Mouse (Mus musculus): ENCODE results near the gene Phf14. TPM values are rescaled to one million over a fixed set of nuclear protein-coding genes. Genes with fewer than 3 reads are reported as not detected.
"Not testable (repeated sequence)": the region's sequence is repeated elsewhere in the genome, so short reads cannot be mapped to it uniquely, and the experiment has no call there.

Phf14 gene
- total RNA-seq, 2 experiments from 2014 or later: 150 to 158 TPM

GRCm38 (mm10) chr6:12082531-12083216 lies 175.1 kb downstream of the Phf14 start:
- no peak for DNase-seq (ENCODE audit: low spot score in 2 of 2)

GRCm38 (mm10) chr6:12084721-12085120 lies 177.1 kb downstream of the Phf14 start:
- no peak for DNase-seq (ENCODE audit: low spot score in 2 of 2)

GRCm38 (mm10) chr6:12089439-12089992 lies 181.9 kb downstream of the Phf14 start:
- no peak for DNase-seq (ENCODE audit: low spot score in 2 of 2)

- DNase-seq (ENCODE audit: low spot score in 2 of 2): no peak
These were observed 188.1 kb downstream of the Phf14 start for GRCm38 (mm10) chr6:12095716-12096115.

GRCm38 (mm10) chr6:12097125-12097524 lies 189.5 kb downstream of the Phf14 start:
- no peak for DNase-seq (ENCODE audit: low spot score in 2 of 2)

- no peak for DNase-seq (ENCODE audit: low spot score in 2 of 2)
These were observed 197.5 kb downstream of the Phf14 start for GRCm38 (mm10) chr6:12105144-12105543.

GRCm38 (mm10) chr6:12107326-12107725 lies 199.7 kb downstream of the Phf14 start:
- DNase-seq (ENCODE audit: low spot score in 2 of 2): no peak

- DNase-seq (ENCODE audit: low spot score in 2 of 2): no peak
These were observed 200.2 kb downstream of the Phf14 start for GRCm38 (mm10) chr6:12107786-12108185.

GRCm38 (mm10) chr6:12116926-12117818 lies 209.6 kb downstream of the Phf14 start:
- no peak for DNase-seq (ENCODE audit: low spot score in 2 of 2)

- DNase-seq (ENCODE audit: low spot score in 2 of 2): no peak
These were observed 210.4 kb downstream of the Phf14 start for GRCm38 (mm10) chr6:12117819-12118570.

- no peak for DNase-seq (ENCODE audit: low spot score in 2 of 2)
These were observed 215.2 kb downstream of the Phf14 start for GRCm38 (mm10) chr6:12122759-12123158.

GRCm38 (mm10) chr6:12125031-12125803 lies 217.6 kb downstream of the Phf14 start:
- DNase-seq (ENCODE audit: low spot score in 2 of 2): peak; percentile 63 to 72

GRCm38 (mm10) chr6:12126601-12127000 lies 219.0 kb downstream of the Phf14 start:
- not testable (repeated sequence) for DNase-seq (ENCODE audit: low spot score in 2 of 2)

GRCm38 (mm10) chr6:12127287-12127686 lies 219.7 kb downstream of the Phf14 start:
- no peak for DNase-seq (ENCODE audit: low spot score in 2 of 2)

Other genes starting within 250 kb of the Phf14 start
- gene Ndufa4, start 312 bp upstream of the Phf14 start, total RNA-seq (2021): 100 to 1,000 TPM; 785 to 815 TPM

Data from layer of hippocampus, postnatal 10 days (tissue).